Mouse (Mus musculus) erythroid progenitor cell, adult 5-6 weeks (primary cell): ENCODE results near the gene Gm43518. TPM values are rescaled to one million over a fixed set of nuclear protein-coding genes. Genes with fewer than 3 reads are reported as not detected.

ENCODE experiments used
- ATAC-seq: replicated peaks from 2 replicates; pipeline ENCODE4 v1.8.0; 2016; ENCODE audit warnings: moderate number of reproducible peaks, mild to moderate bottlenecking, moderate TSS enrichment, inconsistent platforms; ENCODE audit not compliant: poor library complexity, low FRiP score, severe bottlenecking
- total RNA-seq, 2 experiments: library from RNA; stranded (forward) in 1 of 2; stranded (reverse) in 1 of 2; fragments of 150-400 nt in 1 of 2; fragments of 186-747, 209-891 nt in 1 of 2; gene quantifications; 2 replicates each; pipeline versions ENCODE4 v1.2.3 to v1.2.4; 2015 to 2017; ENCODE audit warnings: low replicate concordance in 2 of 2

Gm43518 gene
- total RNA-seq, 2 experiments from 2014 or later: not detected

GRCm38 (mm10) chr5:123931131-123931530, 3.9 kb downstream of the Gm43518 start:
- no peak for ATAC-seq

DNA sequence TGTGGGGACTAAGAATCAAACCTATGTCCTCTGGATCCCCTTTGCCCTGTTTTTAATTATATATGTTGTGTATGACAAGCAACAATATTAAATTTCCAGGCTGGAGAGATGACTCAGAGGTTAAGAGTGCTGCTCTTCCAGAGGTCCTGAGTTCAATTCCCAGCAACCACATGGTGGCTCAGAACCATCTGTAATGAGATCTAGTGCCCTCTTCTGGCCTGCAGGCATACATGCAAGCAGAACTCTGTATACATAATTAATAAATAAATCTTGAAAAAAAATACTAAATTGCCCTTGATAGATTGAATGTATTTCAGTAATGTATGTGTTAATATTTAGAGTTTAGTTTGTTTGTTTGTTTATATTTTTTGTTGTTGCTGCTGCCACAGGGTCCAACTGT, 5.7 kb downstream of the Gm43518 start:
- ATAC-seq: no peak

GRCm38 (mm10) chr5:123933556-123933955, 6.3 kb downstream of the Gm43518 start:
- no peak for ATAC-seq

DNA sequence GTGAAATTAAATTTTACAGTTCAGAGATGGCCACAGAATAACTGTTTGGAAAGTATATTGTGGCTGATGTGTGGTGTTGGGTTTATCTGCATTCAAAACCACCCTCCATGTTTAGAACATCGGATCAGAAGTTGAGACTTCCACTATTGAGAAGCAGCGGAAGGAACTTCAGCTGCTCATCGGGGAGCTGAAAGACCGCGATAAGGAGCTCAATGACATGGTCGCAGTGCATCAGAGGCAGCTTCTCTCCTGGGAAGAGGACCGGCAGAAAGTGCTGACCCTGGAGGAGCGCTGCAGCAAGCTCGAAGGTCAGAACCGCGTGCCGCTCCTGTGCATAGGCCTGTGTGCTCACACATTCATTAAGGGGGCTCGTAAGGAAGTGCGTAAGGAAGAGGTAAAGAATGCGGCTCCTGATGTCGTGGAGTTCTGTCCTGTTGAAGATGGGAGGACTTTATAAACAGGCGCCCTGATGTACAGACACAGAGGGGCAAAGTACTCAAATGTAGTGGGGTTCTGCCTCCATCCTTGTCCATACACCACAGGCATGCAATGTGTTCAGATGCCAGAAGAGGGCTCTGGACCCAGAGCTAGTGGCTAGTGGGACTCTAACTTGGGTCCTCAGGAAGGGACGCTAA, 6.9 kb downstream of the Gm43518 start:
- ATAC-seq: no peak

DNA sequence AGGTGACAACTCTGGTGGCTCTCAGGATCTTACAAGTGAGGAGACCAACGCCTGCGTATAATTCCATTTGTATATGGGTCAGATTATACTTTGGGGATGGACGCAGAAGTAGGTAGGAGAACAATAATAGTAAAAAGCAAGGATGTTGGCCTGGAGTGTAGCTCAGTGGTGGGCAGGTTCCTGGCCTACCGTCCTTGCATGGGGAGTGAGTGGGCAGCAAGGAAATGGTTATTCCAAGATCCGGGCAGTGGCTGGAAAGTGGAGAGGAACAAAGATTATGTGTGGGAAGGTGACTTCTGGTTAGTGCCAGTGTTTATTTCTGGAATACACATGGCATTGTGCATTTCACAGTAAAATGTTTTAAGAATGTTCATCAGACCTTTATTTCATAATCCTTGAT, 8.7 kb downstream of the Gm43518 start:
- ATAC-seq: no peak

GRCm38 (mm10) chr5:123938479-123938878, 11.3 kb downstream of the Gm43518 start:
- no peak for ATAC-seq

GRCm38 (mm10) chr5:123946546-123946945, 19.3 kb downstream of the Gm43518 start:
- no peak for ATAC-seq

GRCm38 (mm10) chr5:123947041-123947761, 20.0 kb downstream of the Gm43518 start:
- ATAC-seq: 0 out of 2 replicates have a peak, but pooled peaks have one; percentile 50

GRCm38 (mm10) chr5:123952365-123953045, 25.3 kb downstream of the Gm43518 start:
- no peak for ATAC-seq

GRCm38 (mm10) chr5:123957213-123957612, 30.0 kb downstream of the Gm43518 start:
- ATAC-seq: no peak

- ATAC-seq: no peak
Measured at GRCm38 (mm10) chr5:123959018-123959417, 31.8 kb downstream of the Gm43518 start.

DNA sequence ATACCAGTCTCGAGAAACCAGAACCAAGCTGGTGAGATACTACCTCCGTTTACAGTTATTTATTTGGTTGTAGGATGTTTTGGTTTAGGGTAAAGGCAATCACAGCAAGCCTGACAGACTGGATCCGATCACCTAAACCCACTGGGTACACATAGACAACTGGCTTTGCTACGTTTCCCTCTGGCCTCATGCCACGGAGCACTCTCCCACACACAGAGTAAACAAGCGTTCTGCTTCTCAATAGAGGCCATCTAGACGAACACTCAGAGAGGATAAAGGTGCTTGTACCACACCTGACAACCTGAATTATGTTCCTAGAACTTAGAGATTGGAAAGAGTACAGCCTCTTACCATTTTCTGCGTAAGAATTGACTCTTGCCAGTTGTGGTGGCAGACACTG, 32.9 kb downstream of the Gm43518 start:
- ATAC-seq: no peak

DNA sequence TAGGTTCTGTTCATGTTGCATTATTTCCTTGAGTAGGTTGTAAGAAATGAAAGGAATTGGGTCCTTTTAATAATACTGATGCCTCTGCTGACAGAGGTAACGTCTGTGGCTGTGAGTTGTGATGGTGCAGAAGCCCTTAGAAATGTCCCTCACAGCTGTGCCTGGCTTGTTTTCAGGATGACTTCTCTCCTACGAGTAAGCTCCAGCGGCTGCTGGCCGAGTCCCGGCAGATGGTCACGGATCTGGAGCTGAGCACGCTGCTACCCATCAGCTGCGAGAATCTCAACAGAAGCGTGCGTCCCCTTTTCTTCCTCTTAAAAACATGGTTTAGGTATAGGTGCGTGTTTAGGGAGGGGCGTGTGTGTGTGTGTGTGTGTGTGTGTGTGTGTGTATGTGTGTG, 33.8 kb downstream of the Gm43518 start:
- ATAC-seq: no peak

DNA sequence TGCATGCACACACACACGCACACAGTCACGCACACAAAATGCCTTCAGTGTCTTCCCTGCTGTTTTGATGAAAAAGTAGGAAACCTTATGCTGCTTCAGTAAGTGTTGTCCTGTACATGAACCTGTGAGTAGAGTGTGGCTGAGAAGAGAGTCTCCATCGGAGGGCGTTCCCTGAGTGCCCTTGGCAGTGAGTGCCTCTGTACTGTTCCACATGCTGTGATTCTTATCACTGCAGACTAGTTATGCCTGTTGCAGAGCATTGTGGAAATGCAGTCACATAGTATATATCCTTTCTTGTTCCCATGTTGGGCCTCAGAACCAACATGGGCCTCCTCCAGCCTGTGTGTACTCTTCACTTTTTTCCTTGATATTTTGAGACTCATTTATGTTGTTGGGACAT, 37.0 kb downstream of the Gm43518 start:
- no peak for ATAC-seq

- ATAC-seq: no peak
Measured at GRCm38 (mm10) chr5:123966759-123967158, 39.5 kb downstream of the Gm43518 start.

- ATAC-seq: no peak
Measured at GRCm38 (mm10) chr5:123968468-123968867, 41.2 kb downstream of the Gm43518 start.

DNA sequence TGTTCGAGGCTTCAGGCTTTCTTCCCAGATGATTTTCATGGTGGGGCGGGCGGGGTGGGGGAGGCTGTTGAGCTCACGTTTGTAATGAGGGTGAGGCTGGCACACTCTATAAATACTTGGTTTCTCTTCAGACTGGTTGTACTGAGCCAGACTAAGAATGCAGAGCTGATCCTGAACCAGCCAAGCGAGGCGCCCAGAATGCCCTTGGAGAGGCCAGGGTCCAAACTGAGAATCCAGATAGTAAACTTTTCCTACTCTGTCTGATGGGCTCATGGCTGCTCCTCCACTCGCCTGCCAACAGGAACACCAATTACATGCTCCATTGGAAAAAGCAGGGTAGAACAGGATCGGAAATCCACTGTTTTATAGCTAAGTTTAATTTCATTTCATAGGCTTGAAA, 42.0 kb downstream of the Gm43518 start:
- no peak for ATAC-seq

GRCm38 (mm10) chr5:123970576-123970975, 43.4 kb downstream of the Gm43518 start:
- ATAC-seq: no peak

DNA sequence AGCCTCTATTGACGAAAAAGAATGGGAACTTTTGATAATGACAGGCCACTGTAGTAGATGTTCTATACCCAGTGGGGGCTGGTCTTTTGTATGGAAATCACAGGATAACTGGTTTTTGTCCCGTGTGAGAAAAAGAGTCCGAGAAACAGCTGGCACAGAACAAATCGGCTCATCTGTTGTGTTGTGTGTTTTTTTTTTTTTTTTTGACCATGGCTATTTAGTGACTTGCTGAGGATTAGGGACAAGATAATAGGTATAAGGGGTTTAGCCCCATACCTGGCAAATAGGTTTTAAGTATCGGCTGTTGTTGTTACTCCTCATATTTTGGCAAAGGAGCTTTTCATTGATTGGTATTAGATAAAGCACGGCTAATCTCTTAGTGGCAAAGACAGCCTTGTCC, 45.2 kb downstream of the Gm43518 start:
- no peak for ATAC-seq

DNA sequence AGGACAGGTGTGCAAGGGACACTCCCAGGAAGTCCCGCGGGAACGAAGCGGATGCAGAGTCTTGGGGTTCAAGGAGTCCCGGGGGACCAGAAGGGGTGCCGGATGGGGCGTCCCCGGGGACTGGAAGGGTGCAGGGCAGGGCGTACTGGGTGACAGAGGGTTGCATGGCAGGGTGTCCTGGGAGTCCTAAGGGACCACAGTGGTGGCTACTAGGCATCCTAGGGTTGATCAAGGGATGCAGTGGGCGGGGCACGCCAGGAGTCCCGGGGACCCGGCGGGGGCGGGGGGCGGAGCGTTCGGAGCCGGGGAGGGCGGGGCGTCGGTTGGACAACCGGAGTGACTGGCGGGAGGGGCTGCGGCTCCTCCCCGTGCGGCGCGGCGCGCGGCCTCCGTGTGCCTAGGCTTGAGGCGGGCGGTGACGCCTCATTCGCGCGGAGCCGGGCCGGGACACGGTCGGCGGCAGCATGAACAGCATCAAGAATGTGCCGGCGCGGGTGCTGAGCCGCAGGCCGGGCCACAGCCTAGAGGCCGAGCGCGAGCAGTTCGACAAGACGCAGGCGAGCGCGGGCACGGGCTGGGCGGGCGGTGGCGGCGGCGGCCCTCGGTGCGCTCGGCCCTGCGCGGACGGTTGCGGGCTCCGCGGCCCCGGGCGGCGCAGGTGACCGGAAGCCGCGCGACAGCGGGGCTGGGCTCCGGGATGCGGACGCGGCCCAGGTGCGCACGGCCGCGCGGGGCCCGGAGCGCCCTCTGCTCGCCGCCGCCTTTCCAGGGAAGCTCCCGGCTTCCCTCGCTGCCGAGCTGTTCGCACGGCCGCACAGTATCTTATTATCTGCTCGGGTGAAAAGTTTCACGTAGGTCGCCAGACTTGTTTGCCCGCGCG, 46.3 kb downstream of the Gm43518 start, which contains the start of gene Hip1r:
Gene Hip1r, plus strand, starts transcription at position 330 of the 880 bp plus-strand sequence.
- peak; percentile 78 for ATAC-seq
